Mouse (Mus musculus): Measurements from ENCODE around the gene Tcfl5. TPM values are rescaled to one million over a fixed set of nuclear protein-coding genes. Genes with fewer than 3 reads are reported as not detected.

Tcfl5 gene
- polyA plus RNA-seq (2021), result not detected

DNA sequence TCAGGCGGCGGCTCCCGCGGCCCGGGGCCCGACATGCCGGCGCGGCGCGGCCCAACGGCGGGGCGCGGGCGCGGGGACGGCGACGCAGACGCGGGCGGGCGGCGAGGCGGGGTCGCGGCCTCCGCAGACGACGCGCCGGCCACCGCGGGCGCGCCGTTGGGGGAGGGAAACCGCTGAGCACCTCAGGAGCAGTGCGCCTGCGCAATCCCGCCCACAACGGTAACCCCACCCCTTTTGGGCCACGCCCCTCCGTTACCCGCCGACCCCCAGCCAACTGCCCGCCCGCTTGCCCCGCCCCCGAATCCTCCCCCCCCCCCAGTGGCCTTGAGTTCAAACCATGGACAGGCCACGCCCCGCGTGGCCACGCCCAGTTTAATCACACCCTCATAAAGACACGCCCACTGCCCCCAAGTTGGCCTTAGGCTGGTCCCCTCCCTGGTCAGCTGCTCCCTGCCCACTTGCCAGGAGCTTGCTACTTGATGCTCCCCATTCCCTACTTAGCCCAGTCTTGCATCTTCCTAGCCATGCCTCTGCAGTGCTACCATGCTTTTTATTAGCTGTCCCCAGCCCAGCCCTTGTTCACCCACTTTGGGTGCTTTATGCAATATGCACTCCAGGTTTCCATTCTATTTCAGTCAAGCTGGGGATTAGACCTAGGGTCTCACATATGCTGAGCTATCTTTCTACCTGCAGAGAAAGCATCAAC is at the start of gene Tcfl5:
Gene Tcfl5, minus strand, starts transcription at position 154 of the 706 bp plus-strand sequence.
- peaks cover 43% of the 10 kb centered on the region for H3K27me3 ChIP-seq
- ChIA-PET POLR2A (no interaction called here), CTCF (no interaction called here)
- no peak for DNase-seq (ENCODE audit: low read depth, low spot score)
- no peak for ATAC-seq
- no peak for TF ChIP-seq CTCF (IDR thresholded peaks at IDR 0.05)
- in situ Hi-C loops (cut with MboI; ENCODE audit: low pct_unique_long_range_greater_than_20kb), result no loop called here

GRCm38 (mm10) chr2:180689841-180690240 is 47.3 kb upstream of the Tcfl5 start:
- no peak for DNase-seq (ENCODE audit: low read depth, low spot score)

DNA sequence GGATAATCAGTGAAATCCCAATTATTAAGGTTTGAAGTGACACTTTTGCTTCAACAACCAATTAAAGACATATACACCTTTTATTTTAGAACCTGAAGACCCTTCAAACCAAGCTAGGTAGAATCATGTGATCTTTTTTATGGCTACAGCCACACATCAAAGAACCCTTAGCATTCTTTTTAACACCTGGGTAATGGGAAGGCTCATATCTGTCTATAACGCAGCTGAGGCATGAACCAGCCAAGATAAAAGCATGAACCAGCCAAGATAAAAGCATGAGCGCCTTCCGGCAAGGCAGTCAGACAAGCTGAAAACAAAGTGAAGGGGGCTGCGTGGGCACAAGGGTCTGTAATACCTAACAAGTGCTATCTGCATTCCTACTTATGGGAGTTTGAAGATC is 41.5 kb upstream of the Tcfl5 start:
- ATAC-seq (no peak), DNase-seq (ENCODE audit: low read depth, low spot score) (no peak)
- no peaks in the 10 kb centered on the region for H3K27me3 ChIP-seq
- CTCF ChIA-PET, result interaction anchor here (0.7 to 1.1 kb wide), 2 partner anchors 11 to 27 kb away, joined by 3 to 4 read pairs; no protein-coding TSS in a partner anchor
- in situ Hi-C loops (cut with MboI; ENCODE audit: low pct_unique_long_range_greater_than_20kb), result no loop called here
- POLR2A ChIA-PET, result no interaction called here
- no peak for TF ChIP-seq CTCF (IDR thresholded peaks at IDR 0.05)

More at GRCm38 (mm10) chr2:180689841-180690240, 47.3 kb upstream of the Tcfl5 start:
- in situ Hi-C loops (cut with MboI; ENCODE audit: low pct_unique_long_range_greater_than_20kb), result no loop called here
- no peak for ATAC-seq
- TF ChIP-seq CTCF (IDR thresholded peaks at IDR 0.05), result no peak
- ChIA-PET CTCF (interaction anchor here (1.0 to 3.0 kb wide), 3 partner anchors 11 to 13 kb away, joined by 3 to 23 read pairs (median 9); no protein-coding TSS in a partner anchor), POLR2A (interaction anchor here (1.1 kb wide), 1 partner anchor 10 kb away, joined by 3 read pairs; no protein-coding TSS in a partner anchor)
- no peaks in the 10 kb centered on the region for H3K27me3 ChIP-seq

DNA sequence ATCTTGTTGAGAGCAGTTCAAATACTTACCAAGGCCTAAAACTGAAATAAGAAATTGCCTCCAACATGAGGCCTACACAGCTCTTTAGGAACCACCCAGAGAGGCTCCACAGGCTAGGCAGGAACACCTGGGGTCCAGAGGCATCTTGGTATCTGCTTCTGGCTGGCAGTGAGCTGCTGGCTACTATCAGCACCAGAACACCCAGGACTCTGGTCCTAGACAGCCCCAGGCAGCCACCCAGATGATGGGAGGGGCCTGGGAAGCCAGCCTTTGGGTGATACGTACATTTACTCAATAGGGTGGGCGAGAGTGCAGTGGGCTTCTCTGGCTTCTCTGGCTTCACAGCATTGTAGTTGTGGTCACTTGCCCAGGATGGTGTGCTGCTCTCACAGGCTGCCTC is 41.0 kb upstream of the Tcfl5 start:
- POLR2A ChIA-PET, result no interaction called here
- TF ChIP-seq CTCF (IDR thresholded peaks at IDR 0.05), result no peak
- in situ Hi-C loops (cut with MboI; ENCODE audit: low pct_unique_long_range_greater_than_20kb), result no loop called here
- CTCF ChIA-PET, result no interaction called here
- no peaks in the 10 kb centered on the region for H3K27me3 ChIP-seq
- DNase-seq (ENCODE audit: low read depth, low spot score) (no peak), ATAC-seq (no peak)

- TF ChIP-seq CTCF (IDR thresholded peaks at IDR 0.05), result no peak
- POLR2A ChIA-PET, result no interaction called here
- CTCF ChIA-PET, result interaction anchor here (1.8 kb wide), 1 partner anchor 14 kb away, joined by 4 read pairs; no protein-coding TSS in a partner anchor
- ATAC-seq (no peak), DNase-seq (ENCODE audit: low read depth, low spot score) (no peak)
- in situ Hi-C loops (cut with MboI; ENCODE audit: low pct_unique_long_range_greater_than_20kb), result no loop called here
- H3K27me3 ChIP-seq, result no peaks in the 10 kb centered on the region
These were observed 38.7 kb upstream of the Tcfl5 start for GRCm38 (mm10) chr2:180681225-180681624.

- in situ Hi-C loops (cut with MboI; ENCODE audit: low pct_unique_long_range_greater_than_20kb), result no loop called here
- no peaks in the 10 kb centered on the region for H3K27me3 ChIP-seq
- ATAC-seq (peak; percentile 54), DNase-seq (ENCODE audit: low read depth, low spot score) (no peak)
- ChIA-PET CTCF (interaction anchor here (0.9 to 3.6 kb wide), 12 partner anchors 9 to 210 kb away, joined by 3 to 23 read pairs (median 5); no protein-coding TSS in a partner anchor), POLR2A (interaction anchor here (0.7 to 1.4 kb wide), 2 partner anchors 12 to 20 kb away, joined by 3 to 4 read pairs; no protein-coding TSS in a partner anchor)
- TF ChIP-seq CTCF (IDR thresholded peaks at IDR 0.05), result peak; percentile 84
These were observed 36.2 kb upstream of the Tcfl5 start for GRCm38 (mm10) chr2:180678609-180679140.

DNA sequence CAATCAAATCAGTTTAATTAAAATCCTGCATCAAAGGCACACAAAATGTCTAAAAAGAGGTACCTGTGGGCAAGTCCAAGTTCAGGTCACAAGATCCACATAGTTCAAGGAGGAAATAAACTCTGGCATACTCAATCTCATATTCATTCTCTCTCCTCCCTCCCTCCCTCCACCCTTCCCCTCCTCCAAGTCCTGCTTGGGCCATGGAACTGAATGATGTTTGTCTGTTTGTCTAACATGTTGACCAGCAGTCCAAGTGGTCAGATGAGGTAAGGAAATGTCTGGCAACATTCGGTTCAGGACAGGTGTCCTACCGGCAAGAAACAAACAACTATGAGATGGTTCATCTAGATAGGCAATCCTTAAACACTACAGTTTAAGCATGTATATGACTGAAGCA is 34.2 kb upstream of the Tcfl5 start:
- ATAC-seq (no peak), DNase-seq (ENCODE audit: low read depth, low spot score) (no peak)
- no peak for TF ChIP-seq CTCF (IDR thresholded peaks at IDR 0.05)
- POLR2A ChIA-PET, result no interaction called here
- no peaks in the 10 kb centered on the region for H3K27me3 ChIP-seq
- CTCF ChIA-PET, result interaction anchor here (3.6 kb wide), 1 partner anchor 26 kb away, joined by 23 read pairs; no protein-coding TSS in a partner anchor
- in situ Hi-C loops (cut with MboI; ENCODE audit: low pct_unique_long_range_greater_than_20kb), result no loop called here

GRCm38 (mm10) chr2:180662008-180662407 is 19.5 kb upstream of the Tcfl5 start:
- ChIA-PET POLR2A (no interaction called here), CTCF (interaction anchor here (1.4 to 2.3 kb wide), 2 partner anchors 15 to 17 kb away, joined by 3 to 6 read pairs; no protein-coding TSS in a partner anchor)
- H3K27me3 ChIP-seq, result no peaks in the 10 kb centered on the region
- DNase-seq (ENCODE audit: low read depth, low spot score), result no peak
- no peak for TF ChIP-seq CTCF (IDR thresholded peaks at IDR 0.05)
- in situ Hi-C loops (cut with MboI; ENCODE audit: low pct_unique_long_range_greater_than_20kb), result no loop called here
- ATAC-seq, result no peak

DNA sequence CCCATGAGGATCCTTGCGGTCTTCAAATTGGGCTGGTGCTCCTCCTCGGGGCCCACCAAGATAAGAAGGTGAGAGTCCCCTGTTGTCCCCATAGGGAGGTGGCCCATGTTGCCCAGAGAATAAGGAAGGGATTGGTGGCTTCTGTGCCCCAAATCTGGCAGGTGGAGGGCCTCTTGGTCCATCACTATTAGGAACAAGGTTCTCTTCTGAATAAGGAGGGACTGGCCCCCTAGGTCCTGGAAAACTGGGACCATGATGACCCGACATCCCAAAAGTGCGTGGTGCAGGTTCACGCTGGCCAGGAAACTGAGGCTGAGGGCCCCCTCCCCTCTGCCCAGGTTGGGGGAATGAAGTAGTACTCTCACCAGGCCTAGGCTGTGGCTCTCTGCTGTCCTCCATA is 18.0 kb upstream of the Tcfl5 start:
- TF ChIP-seq CTCF (IDR thresholded peaks at IDR 0.05), result no peak
- CTCF ChIA-PET, result no interaction called here

DNA sequence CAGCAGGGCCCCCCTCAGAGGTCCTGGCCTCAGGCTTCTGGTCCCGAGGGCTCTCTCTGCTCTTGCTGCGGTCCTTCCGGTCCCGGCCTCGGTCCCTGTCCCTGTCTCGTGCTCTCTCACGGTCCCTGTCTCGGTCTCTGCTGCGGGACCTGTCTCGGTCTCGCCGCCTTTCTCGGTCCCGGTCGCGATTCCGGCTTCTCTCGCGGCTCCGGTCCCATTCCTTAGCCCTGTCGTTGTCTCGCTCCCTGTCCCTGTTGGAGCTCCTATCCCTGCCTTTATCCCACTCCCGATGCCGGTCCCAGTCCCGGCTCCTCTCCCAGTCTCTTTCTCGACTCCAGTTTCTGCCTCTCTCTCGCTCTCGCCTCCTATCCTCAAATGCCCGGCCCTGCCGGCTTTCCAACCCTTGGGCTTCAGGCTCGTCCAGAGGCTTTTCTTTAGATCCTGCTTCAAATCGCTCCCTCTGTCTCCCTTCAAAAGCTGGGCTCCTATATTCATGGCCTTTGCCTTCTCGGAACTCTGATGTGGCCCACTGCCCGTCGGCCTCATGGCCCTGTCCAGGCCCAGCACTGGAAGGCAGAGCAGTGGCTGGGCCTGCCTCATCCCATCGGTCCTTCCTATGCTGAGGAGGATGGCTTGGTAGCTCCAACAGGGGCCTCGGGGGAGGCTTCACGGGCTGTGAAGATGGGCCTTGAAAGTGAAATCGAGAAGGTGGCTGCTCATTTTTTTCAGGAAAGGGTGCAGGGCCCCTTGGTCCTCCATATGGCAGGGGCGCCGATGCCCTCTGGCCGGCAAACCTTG is 17.0 kb upstream of the Tcfl5 start:
- ATAC-seq, result no peak
- CTCF ChIA-PET, result no interaction called here
- in situ Hi-C loops (cut with MboI; ENCODE audit: low pct_unique_long_range_greater_than_20kb), result no loop called here
- no peak for TF ChIP-seq CTCF (IDR thresholded peaks at IDR 0.05)
- POLR2A ChIA-PET, result no interaction called here
- DNase-seq (ENCODE audit: low read depth, low spot score), result no peak
- H3K27me3 ChIP-seq, result no peaks in the 10 kb centered on the region

More for the DNA sequence above, 18.0 kb upstream of the Tcfl5 start:
- POLR2A ChIA-PET, result no interaction called here
- DNase-seq (ENCODE audit: low read depth, low spot score), result no peak
- H3K27me3 ChIP-seq, result no peaks in the 10 kb centered on the region
- in situ Hi-C loops (cut with MboI; ENCODE audit: low pct_unique_long_range_greater_than_20kb), result no loop called here
- ATAC-seq, result no peak

All from Patski (cell line).